Mouse (Mus musculus) neural tube, embryonic 13.5 days (tissue): Measurements from ENCODE around the gene Mapkap1. TPM values are rescaled to one million over a fixed set of nuclear protein-coding genes. Genes with fewer than 3 reads are reported as not detected.
"Not testable (repeated sequence)": the region's sequence is repeated elsewhere in the genome, so short reads cannot be mapped to it uniquely, and the experiment has no call there.

Source experiments
- ATAC-seq: fragments of 200-750 bp; cut with Nextera tagmentation; 2 replicates; pipeline ENCODE4 v1.8.0; 2017; ENCODE audit warnings: low read depth, mild to moderate bottlenecking, moderate TSS enrichment, moderate library complexity
- H3K27ac ChIP-seq: fragments of 300-500 bp; sonication (generic); replicated peaks from 2 replicates; pipeline ENCODE4 v1.5.1; 2015; ENCODE audit warnings: moderate library complexity, mild to moderate bottlenecking, inconsistent platforms
- H3K27me3 ChIP-seq: fragments of 300-500 bp; sonication (generic); 2 replicates; pipeline ENCODE4 v1.6.1; 2015; ENCODE audit warnings: mild to moderate bottlenecking, inconsistent platforms
- H3K36me3 ChIP-seq: fragments of 300-500 bp; sonication (generic); 2 replicates; pipeline ENCODE4 v1.6.1; 2015; ENCODE audit warnings: mild to moderate bottlenecking, inconsistent platforms
- H3K4me1 ChIP-seq: fragments of 300-500 bp; sonication (generic); replicated peaks from 2 replicates; pipeline ENCODE4 v1.6.1; 2015; ENCODE audit warnings: inconsistent platforms
- H3K4me2 ChIP-seq: fragments of 300-500 bp; sonication (generic); 2 replicates; pipeline ENCODE4 v1.6.1; 2015; ENCODE audit warnings: inconsistent platforms, mild to moderate bottlenecking, moderate library complexity
- H3K4me3 ChIP-seq: fragments of 300-500 bp; sonication (generic); 2 replicates; pipeline ENCODE4 v1.5.1; 2015; ENCODE audit warnings: mild to moderate bottlenecking, inconsistent platforms
- H3K9ac ChIP-seq: fragments of 300-500 bp; sonication (generic); 2 replicates; pipeline ENCODE4 v1.6.1; 2015; ENCODE audit warnings: moderate library complexity, mild to moderate bottlenecking, inconsistent platforms
- H3K9me3 ChIP-seq: fragments of 300-500 bp; sonication (generic); 2 replicates; pipeline ENCODE4 v1.6.1; 2016; ENCODE audit warnings: inconsistent platforms
- WGBS: fragments of 180-500 bp; shearing (Covaris S2); methylation state at CpG from one replicate; pipeline ENCODE4 v1.1.7; 2015; 5-methylcytosine and 5-hydroxymethylcytosine counted together
- polyA plus RNA-seq: library from polyadenylated mRNA; unstranded; fragments of >200 nt; fragmentation: Nextera tagmentation; extraction: Ambion mirVana; gene quantifications from 2 replicates; pipeline ENCODE4 v1.2.1, GENCODE M21; 2015

Gene Mapkap1
- polyA plus RNA-seq, 1 experiment from 2014 or later, result 89.6 TPM

DNA sequence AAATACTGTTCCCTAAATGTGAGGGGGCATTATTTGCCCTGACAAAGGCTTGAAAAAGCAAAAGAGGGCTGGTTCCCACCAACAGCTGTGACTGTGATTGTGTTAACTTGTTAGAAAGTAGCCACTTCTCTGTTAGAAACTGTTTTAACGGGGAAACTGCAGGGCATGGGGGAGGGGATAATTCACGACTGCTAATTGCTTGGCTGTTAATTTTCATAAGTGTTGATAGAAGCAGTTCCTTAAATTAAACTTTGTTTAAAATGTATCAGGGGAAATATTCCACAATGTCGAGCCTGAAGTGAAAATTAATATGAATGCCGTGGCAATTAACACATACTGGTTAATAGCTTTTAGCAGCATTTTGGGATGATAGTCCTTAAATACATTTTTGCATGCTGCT lies 42.2 kb downstream of the Mapkap1 start:
- no peak overlapping the region for H3K4me2 ChIP-seq
- H3K9ac ChIP-seq, result no peak overlapping the region
- no peak overlapping the region for H3K27ac ChIP-seq
- no peaks in the 10 kb centered on the region for H3K9me3 ChIP-seq
- no peaks in the 10 kb centered on the region for H3K36me3 ChIP-seq
- no peak overlapping the region for H3K4me3 ChIP-seq
- peaks cover 16% of the 10 kb centered on the region for H3K4me1 ChIP-seq
- 0 out of 2 replicates have a peak, but pooled peaks cover 4% of the 10 kb centered on the region for H3K27me3 ChIP-seq
- no peak for ATAC-seq
- 38% methylated on average over 4 of the region's 4 CpGs for WGBS

- Histone ChIP-seq H3K4me3 (no peak overlapping the region), H3K9ac (no peak overlapping the region), H3K9me3 (no peaks in the 10 kb centered on the region), H3K4me2 (no peak overlapping the region), H3K36me3 (no peaks in the 10 kb centered on the region), H3K27me3 (no peaks in the 10 kb centered on the region), H3K27ac (no peak overlapping the region), H3K4me1 (no peaks in the 10 kb centered on the region)
- ATAC-seq, result no peak
- WGBS, result 87% methylated on average over 3 of the region's 3 CpGs
These were observed 55.9 kb downstream of the Mapkap1 start for GRCm38 (mm10) chr2:34462490-34462889.

DNA sequence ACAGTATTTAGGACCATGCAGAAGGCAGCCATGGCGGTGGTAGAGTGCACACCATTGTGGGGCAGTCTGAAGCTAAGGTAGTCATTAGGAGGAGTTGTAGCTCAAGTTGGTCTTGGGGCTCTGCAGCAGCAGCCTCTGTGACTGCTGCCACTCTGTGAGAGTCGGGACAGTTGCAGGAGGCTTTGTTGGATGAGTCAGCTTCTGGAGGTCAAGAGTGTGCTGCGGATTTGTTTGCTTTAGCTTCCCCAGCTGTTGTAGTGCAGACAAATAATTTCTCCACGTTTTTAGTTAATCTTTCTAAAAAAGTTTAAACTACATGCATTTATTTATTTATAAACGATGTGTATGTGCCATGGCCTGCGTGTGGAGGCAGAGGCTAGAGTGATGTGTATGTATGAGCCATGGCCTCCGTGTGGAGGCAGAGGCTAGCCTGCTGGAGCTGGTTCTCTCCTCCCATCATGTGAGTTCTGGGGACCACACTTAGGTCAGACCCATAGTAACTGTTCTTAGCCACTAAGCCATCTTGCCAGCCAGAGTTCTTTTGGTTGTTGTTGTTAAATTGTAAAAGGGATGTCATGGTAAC lies 62.1 kb downstream of the Mapkap1 start:
- 82% methylated on average over 7 of the region's 7 CpGs for WGBS
- Histone ChIP-seq H3K27me3 (no peaks in the 10 kb centered on the region), H3K9me3 (no peaks in the 10 kb centered on the region), H3K4me1 (peaks cover 11% of the 10 kb centered on the region), H3K36me3 (no peaks in the 10 kb centered on the region), H3K4me3 (no peak overlapping the region), H3K27ac (no peak overlapping the region), H3K9ac (no peak overlapping the region), H3K4me2 (no peak overlapping the region)
- no peak for ATAC-seq

DNA sequence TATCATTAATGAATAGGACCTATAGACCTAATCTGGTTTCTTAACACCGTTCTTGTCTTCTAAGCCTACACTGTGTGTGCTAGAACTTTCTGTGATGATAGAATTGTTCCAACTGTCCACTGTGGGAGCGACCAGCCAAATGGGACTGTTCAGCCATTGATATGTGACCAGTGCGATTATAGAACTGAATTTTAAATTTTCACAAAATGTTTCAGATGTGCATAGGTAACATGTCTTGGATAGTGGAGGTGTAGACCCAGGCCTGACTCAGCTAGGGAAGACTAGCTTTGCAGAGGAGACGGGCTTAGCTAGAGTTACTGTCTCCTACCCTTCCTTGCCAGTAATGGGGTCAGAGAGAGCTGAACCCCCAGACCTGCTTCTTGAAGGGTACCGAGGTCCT lies 62.8 kb downstream of the Mapkap1 start:
- no peaks in the 10 kb centered on the region for H3K27me3 ChIP-seq
- no peaks in the 10 kb centered on the region for H3K9me3 ChIP-seq
- no peak overlapping the region for H3K27ac ChIP-seq
- 96% methylated on average over 5 of the region's 5 CpGs for WGBS
- H3K4me3 ChIP-seq, result no peak overlapping the region
- no peak for ATAC-seq
- no peak overlapping the region for H3K4me2 ChIP-seq
- H3K36me3 ChIP-seq, result no peaks in the 10 kb centered on the region
- no peak overlapping the region for H3K9ac ChIP-seq
- H3K4me1 ChIP-seq, result peaks cover 13% of the 10 kb centered on the region

DNA sequence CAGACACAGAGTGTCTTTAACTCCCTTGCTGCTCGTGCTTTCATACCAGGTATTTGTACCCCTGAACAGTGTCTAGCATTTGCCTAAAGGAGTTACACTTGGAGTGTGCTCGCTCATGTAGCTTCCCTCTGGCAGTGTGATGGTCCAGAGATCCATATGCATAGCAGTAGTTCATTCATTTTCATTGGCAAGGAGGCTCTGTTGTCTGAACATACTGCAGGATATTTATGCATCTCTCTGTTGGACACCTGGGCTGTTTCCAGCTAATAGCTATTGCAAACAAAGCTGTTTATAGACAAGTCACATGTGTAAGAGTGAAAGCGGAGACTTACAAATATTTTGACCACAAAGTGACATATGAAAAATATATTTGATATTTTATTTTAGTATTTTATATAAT lies 67.2 kb downstream of the Mapkap1 start:
- peaks cover 13% of the 10 kb centered on the region for H3K4me1 ChIP-seq
- no peaks in the 10 kb centered on the region for H3K9me3 ChIP-seq
- no peaks in the 10 kb centered on the region for H3K36me3 ChIP-seq
- peak overlapping the region; percentile 18; the same call in 1 of the 2 replicates for H3K27ac ChIP-seq
- H3K4me2 ChIP-seq, result no peak overlapping the region
- WGBS, result 60% methylated on average over 3 of the region's 3 CpGs
- no peak for ATAC-seq
- H3K9ac ChIP-seq, result no peak overlapping the region
- H3K27me3 ChIP-seq, result no peaks in the 10 kb centered on the region
- no peak overlapping the region for H3K4me3 ChIP-seq

GRCm38 (mm10) chr2:34481401-34481800 lies 74.8 kb downstream of the Mapkap1 start:
- 22% methylated on average over 4 of the region's 4 CpGs for WGBS
- Histone ChIP-seq H3K36me3 (no peaks in the 10 kb centered on the region), H3K4me3 (no peak overlapping the region), H3K27me3 (no peaks in the 10 kb centered on the region), H3K4me2 (peak overlapping the region; percentile 11; the same call in 1 of the 2 replicates), H3K9ac (peak overlapping the region; percentile 14; the same call in 1 of the 2 replicates), H3K9me3 (no peaks in the 10 kb centered on the region), H3K4me1 (peaks cover 34% of the 10 kb centered on the region), H3K27ac (peak overlapping the region; percentile 53)
- peak; percentile 69 for ATAC-seq

DNA sequence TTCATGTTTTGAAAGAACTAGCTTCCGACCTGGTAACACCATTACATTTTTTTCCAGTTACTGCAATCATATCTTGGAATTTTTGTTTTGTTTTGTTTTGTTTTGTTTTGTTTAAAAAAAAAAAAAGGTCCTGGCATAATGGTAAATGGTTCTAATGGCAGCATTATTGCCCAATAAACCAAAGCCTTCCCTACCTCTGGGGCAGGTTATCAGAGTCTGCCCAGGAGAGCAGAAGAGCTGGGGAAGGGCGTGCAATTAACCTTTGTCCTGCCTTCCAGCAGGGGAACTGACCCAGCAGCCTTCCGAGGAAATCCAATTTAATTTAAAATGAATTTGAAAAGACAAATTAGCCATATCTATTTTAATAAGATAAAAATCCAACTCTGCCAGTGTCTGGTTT lies 75.5 kb downstream of the Mapkap1 start:
- H3K36me3 ChIP-seq, result no peaks in the 10 kb centered on the region
- H3K9me3 ChIP-seq, result no peaks in the 10 kb centered on the region
- no peak overlapping the region for H3K9ac ChIP-seq
- ATAC-seq, result no peak
- no peak overlapping the region for H3K4me2 ChIP-seq
- no peak overlapping the region for H3K4me3 ChIP-seq
- H3K4me1 ChIP-seq, result peaks cover 34% of the 10 kb centered on the region
- no peak overlapping the region for H3K27ac ChIP-seq
- H3K27me3 ChIP-seq, result no peaks in the 10 kb centered on the region
- WGBS, result 42% methylated on average over 3 of the region's 3 CpGs

- no peaks in the 10 kb centered on the region for H3K27me3 ChIP-seq
- H3K36me3 ChIP-seq, result no peaks in the 10 kb centered on the region
- no peak for ATAC-seq
- 0 out of 2 replicates have a peak overlapping the region, but pooled peaks have one; percentile 9 for H3K27ac ChIP-seq
- 50% methylated on average over 3 of the region's 3 CpGs for WGBS
- H3K9me3 ChIP-seq, result no peaks in the 10 kb centered on the region
- H3K9ac ChIP-seq, result no peak overlapping the region
- H3K4me3 ChIP-seq, result no peak overlapping the region
- no peak overlapping the region for H3K4me2 ChIP-seq
- peaks cover 34% of the 10 kb centered on the region for H3K4me1 ChIP-seq
These were observed 76.0 kb downstream of the Mapkap1 start for GRCm38 (mm10) chr2:34482531-34482930.

- H3K36me3 ChIP-seq, result no peaks in the 10 kb centered on the region
These were observed 80.7 kb downstream of the Mapkap1 start for GRCm38 (mm10) chr2:34487281-34487680.

DNA sequence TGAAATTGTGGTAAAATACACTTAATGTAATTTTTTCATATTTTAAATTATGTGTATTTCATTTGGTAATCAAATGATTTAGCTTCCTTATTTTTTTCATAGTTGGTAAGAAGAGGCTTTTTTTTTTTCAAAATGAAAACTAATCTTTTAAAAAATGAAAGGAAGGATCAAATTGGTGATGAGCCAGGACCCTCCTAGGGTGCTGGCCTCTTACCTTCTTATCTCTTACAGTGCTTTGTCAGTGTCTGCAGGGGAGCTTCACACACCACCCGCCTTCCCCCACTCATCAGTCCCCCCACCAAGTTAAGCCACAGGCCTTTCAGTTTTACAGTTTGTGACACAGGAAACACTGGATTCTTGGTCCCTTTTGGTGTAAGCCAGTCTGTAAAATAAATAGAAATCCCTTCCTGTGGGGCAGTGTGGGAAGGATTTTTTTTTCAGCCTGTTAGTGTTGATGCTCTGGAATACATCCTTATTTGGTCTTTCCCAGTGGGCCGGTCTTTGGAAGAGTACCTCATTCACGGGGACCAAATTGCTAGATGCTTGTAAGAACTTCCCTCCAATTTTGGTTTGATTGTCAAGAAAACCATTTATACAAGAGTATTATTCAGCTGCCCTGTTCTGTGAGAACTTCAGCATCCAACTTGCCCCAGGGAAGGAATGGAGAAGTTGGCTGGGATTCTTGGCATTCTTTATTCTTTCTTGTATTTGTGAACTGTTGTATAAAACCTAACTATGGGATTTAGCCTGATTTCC lies 97.6 kb downstream of the Mapkap1 start:
- no peaks in the 10 kb centered on the region for H3K27me3 ChIP-seq
- no peak for ATAC-seq
- no peaks in the 10 kb centered on the region for H3K4me1 ChIP-seq
- WGBS, result 51% methylated on average over 3 of the region's 3 CpGs
- no peak overlapping the region for H3K27ac ChIP-seq
- no peak overlapping the region for H3K9ac ChIP-seq
- H3K36me3 ChIP-seq, result peaks cover 6% of the 10 kb centered on the region
- H3K9me3 ChIP-seq, result no peaks in the 10 kb centered on the region
- H3K4me3 ChIP-seq, result no peak overlapping the region
- no peak overlapping the region for H3K4me2 ChIP-seq

More at GRCm38 (mm10) chr2:34487281-34487680, 80.7 kb downstream of the Mapkap1 start:
- no peak for ATAC-seq
- Histone ChIP-seq H3K27ac (no peak overlapping the region), H3K27me3 (no peaks in the 10 kb centered on the region), H3K4me1 (peaks cover 11% of the 10 kb centered on the region), H3K4me3 (no peak overlapping the region), H3K9me3 (no peaks in the 10 kb centered on the region), H3K9ac (no peak overlapping the region), H3K4me2 (no peak overlapping the region)
- WGBS, result 87% methylated on average over 7 of the region's 7 CpGs

DNA sequence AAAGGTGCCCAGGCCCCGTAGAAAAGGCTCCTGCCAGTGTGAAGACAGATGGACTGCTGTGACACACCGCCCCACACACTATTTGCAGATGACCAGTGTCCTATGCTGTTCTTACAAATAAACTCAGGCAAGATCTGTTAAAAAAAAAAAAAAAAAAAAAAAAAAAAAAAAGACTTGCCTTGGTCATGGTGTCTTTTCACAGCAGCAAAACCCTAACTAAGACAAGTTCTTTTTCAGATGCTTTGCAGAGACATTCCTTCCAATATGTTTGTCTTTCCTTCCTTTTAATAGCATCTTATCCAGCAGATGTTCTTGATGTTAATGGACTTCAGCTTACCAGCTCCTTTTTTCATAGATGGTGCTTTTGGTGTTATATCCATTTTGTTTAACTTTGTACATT lies 99.6 kb downstream of the Mapkap1 start:
- not testable (repeated sequence) for H3K4me2 ChIP-seq, H3K9me3 ChIP-seq, H3K9ac ChIP-seq, H3K4me3 ChIP-seq, ATAC-seq, H3K4me1 ChIP-seq, H3K27ac ChIP-seq, H3K27me3 ChIP-seq, H3K36me3 ChIP-seq
- WGBS, result 96% methylated on average over 2 of the region's 2 CpGs

- no peak for ATAC-seq
- 89% methylated on average over 5 of the region's 5 CpGs for WGBS
These were observed 103.3 kb downstream of the Mapkap1 start for GRCm38 (mm10) chr2:34509856-34510255.

More at GRCm38 (mm10) chr2:34509856-34510255, 103.3 kb downstream of the Mapkap1 start:
- Histone ChIP-seq H3K9ac (no peak overlapping the region), H3K27ac (no peak overlapping the region), H3K27me3 (no peaks in the 10 kb centered on the region), H3K36me3 (no peaks in the 10 kb centered on the region), H3K4me1 (no peaks in the 10 kb centered on the region), H3K4me3 (no peak overlapping the region), H3K9me3 (no peaks in the 10 kb centered on the region), H3K4me2 (no peak overlapping the region)
